ENCODE assay signal across 14 mouse cellular contexts in the genomic region with DNA sequence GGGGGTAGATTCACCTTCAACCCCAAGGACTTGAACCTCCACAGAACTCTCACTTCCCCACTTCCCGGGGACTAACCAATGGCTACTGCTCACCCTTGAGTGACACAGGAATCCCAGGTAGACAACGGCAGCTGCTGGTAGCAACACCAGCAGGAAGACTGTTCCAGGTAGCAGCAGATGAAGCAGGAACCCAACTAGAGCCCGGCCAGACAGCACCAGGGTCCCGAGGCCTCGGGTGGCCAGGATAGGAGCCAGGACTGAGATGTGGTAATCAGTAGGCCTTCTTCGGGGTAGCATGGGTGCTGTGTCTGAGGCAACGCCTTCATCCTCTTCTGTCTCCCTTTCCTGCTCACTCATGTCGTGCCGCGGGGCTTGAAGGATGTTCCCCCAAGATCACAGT. TPM values are rescaled to one million over a fixed set of nuclear protein-coding genes. Genes with fewer than 3 reads are reported as not detected.
DNase-seq lines count a peak whose midpoint lies in the region; ATAC-seq and TF ChIP-seq lines count a peak whose summit lies in the region.
"Had no signal": no experiment of that assay in that cellular context is flagged by ENCODE, and none has a peak within 500 bp of the region (broad histone marks: within the 10 kb centered on the region; RNA-seq: fewer than 3 reads in every experiment).

No protein-coding gene starts in this region.

- no peak overlapping the region for H3K27ac ChIP-seq in forebrain, embryonic 15.5 days (replicated peaks)
- no peak overlapping the region for H3K27ac ChIP-seq in forebrain, embryonic 14.5 days (ENCODE audit: low read depth, low read length)
- peak overlapping the region; percentile 23; the same call in 1 of the 2 replicates for H3K27ac ChIP-seq in intestine, embryonic 16.5 days (ENCODE audit: low read length)
- no peak overlapping the region for H3K27ac ChIP-seq in intestine, embryonic 15.5 days
- no peak overlapping the region for H3K27ac ChIP-seq in embryonic facial prominence, embryonic 12.5 days
- H3K27ac ChIP-seq in midbrain, embryonic 15.5 days = no peak overlapping the region
- no peak overlapping the region for H3K27ac ChIP-seq in thymus, adult 2 months (ENCODE audit: control insufficient read depth, insufficient read depth, low read length)
- H3K27ac ChIP-seq: liver, embryonic 14.5 days had no signal

- 0 out of 2 replicates have a peak overlapping the region, but pooled peaks have one; percentile 4 for H3K4me3 ChIP-seq in forebrain, embryonic 15.5 days
- H3K4me3 ChIP-seq in forebrain, embryonic 14.5 days (ENCODE audit: low read depth, low read length) = no peak overlapping the region
- H3K4me3 ChIP-seq in intestine, embryonic 16.5 days (ENCODE audit: low read length) = no peak overlapping the region
- no peak overlapping the region for H3K4me3 ChIP-seq in intestine, embryonic 15.5 days (replicated peaks)
- H3K4me3 ChIP-seq in embryonic facial prominence, embryonic 12.5 days = no peak overlapping the region
- H3K4me3 ChIP-seq in midbrain, embryonic 15.5 days = no peak overlapping the region
- H3K4me3 ChIP-seq in thymus, adult 2 months (ENCODE audit: control insufficient read depth, insufficient read depth, low read length) = no peak overlapping the region

- no peaks in the 10 kb centered on the region for H3K36me3 ChIP-seq in forebrain, embryonic 15.5 days
- H3K36me3 ChIP-seq in forebrain, embryonic 14.5 days (ENCODE audit: control insufficient read depth, insufficient read depth, low read length) = no peaks in the 10 kb centered on the region
- H3K36me3 ChIP-seq in intestine, embryonic 16.5 days (ENCODE audit: control insufficient read depth, insufficient read depth, low read length) = no peaks in the 10 kb centered on the region
- H3K36me3 ChIP-seq in intestine, embryonic 15.5 days = no peaks in the 10 kb centered on the region
- H3K36me3 ChIP-seq in embryonic facial prominence, embryonic 12.5 days = no peaks in the 10 kb centered on the region
- H3K36me3 ChIP-seq in midbrain, embryonic 15.5 days (replicated peaks) = no peaks in the 10 kb centered on the region
- no peaks in the 10 kb centered on the region for H3K36me3 ChIP-seq in thymus, adult 2 months (ENCODE audit: control insufficient read depth, insufficient read depth, low read length)

- no peak for TF ChIP-seq POLR2A in thymus, adult 2 months (IDR thresholded peaks at IDR 0.05; ENCODE audit: control insufficient read depth, extremely low read depth, insufficient read depth, low read length, poor library complexity)

- no peaks in the 10 kb centered on the region for H3K9me3 ChIP-seq in forebrain, embryonic 15.5 days
- no peaks in the 10 kb centered on the region for H3K9me3 ChIP-seq in forebrain, embryonic 14.5 days (replicated peaks; ENCODE audit: control insufficient read depth, low read length)
- H3K9me3 ChIP-seq in intestine, embryonic 16.5 days (ENCODE audit: control insufficient read depth, low read length) = no peaks in the 10 kb centered on the region
- no peaks in the 10 kb centered on the region for H3K9me3 ChIP-seq in intestine, embryonic 15.5 days
- no peaks in the 10 kb centered on the region for H3K9me3 ChIP-seq in embryonic facial prominence, embryonic 12.5 days
- H3K9me3 ChIP-seq in midbrain, embryonic 15.5 days = no peaks in the 10 kb centered on the region

- no peak for ATAC-seq in forebrain, embryonic 15.5 days (replicated peaks)
- ATAC-seq in forebrain, embryonic 14.5 days = no peak
- ATAC-seq in intestine, embryonic 16.5 days = no peak
- ATAC-seq in intestine, embryonic 15.5 days = no peak
- ATAC-seq in embryonic facial prominence, embryonic 12.5 days (ENCODE audit: insufficient number of reproducible peaks, insufficient read depth, low FRiP score, low TSS enrichment) = no peak
- ATAC-seq in midbrain, embryonic 15.5 days (replicated peaks) = no peak

- H3K4me2 ChIP-seq in forebrain, embryonic 15.5 days (replicated peaks) = no peak overlapping the region
- no peak overlapping the region for H3K4me2 ChIP-seq in forebrain, embryonic 14.5 days (ENCODE audit: low read length)
- no peak overlapping the region for H3K4me2 ChIP-seq in intestine, embryonic 16.5 days (ENCODE audit: low read depth, low read length)
- no peak overlapping the region for H3K4me2 ChIP-seq in intestine, embryonic 15.5 days (replicated peaks)
- H3K4me2 ChIP-seq in embryonic facial prominence, embryonic 12.5 days (replicated peaks) = peak overlapping the region; percentile 72; the same call in 1 of the 2 replicates
- H3K4me2 ChIP-seq in midbrain, embryonic 15.5 days = peak overlapping the region; percentile 79; the same call in 1 of the 2 replicates

- 83% methylated on average over 10 of the region's 10 CpGs for WGBS in forebrain, embryonic 15.5 days
- WGBS in forebrain, embryonic 14.5 days = 87% methylated on average over 10 of the region's 10 CpGs
- 83% methylated on average over 10 of the region's 10 CpGs for WGBS in intestine, embryonic 16.5 days
- 87% methylated on average over 10 of the region's 10 CpGs for WGBS in intestine, embryonic 15.5 days
- WGBS in embryonic facial prominence, embryonic 12.5 days = 77% methylated on average over 10 of the region's 10 CpGs
- 73% methylated on average over 10 of the region's 10 CpGs for WGBS in midbrain, embryonic 15.5 days
- WGBS in thymus, adult 2 months = 94% methylated on average over 10 of the region's 10 CpGs

- H3K27me3 ChIP-seq in forebrain, embryonic 15.5 days = no peaks in the 10 kb centered on the region
- H3K27me3 ChIP-seq in forebrain, embryonic 14.5 days (replicated peaks; ENCODE audit: control insufficient read depth, insufficient read depth, low read length) = no peaks in the 10 kb centered on the region
- no peaks in the 10 kb centered on the region for H3K27me3 ChIP-seq in intestine, embryonic 16.5 days (replicated peaks; ENCODE audit: control insufficient read depth, insufficient read depth, low read length)
- no peaks in the 10 kb centered on the region for H3K27me3 ChIP-seq in intestine, embryonic 15.5 days (replicated peaks)
- H3K27me3 ChIP-seq in embryonic facial prominence, embryonic 12.5 days = no peaks in the 10 kb centered on the region
- no peaks in the 10 kb centered on the region for H3K27me3 ChIP-seq in midbrain, embryonic 15.5 days (replicated peaks)
- peaks cover 4% of the 10 kb centered on the region; the same call in 1 of the 2 replicates for H3K27me3 ChIP-seq in thymus, adult 2 months (ENCODE audit: control insufficient read depth, insufficient read depth, low read length)

- H3K4me1 ChIP-seq in forebrain, embryonic 15.5 days = peaks cover 15% of the 10 kb centered on the region
- H3K4me1 ChIP-seq in forebrain, embryonic 14.5 days (ENCODE audit: control insufficient read depth, insufficient read depth, low read length) = 0 out of 2 replicates have a peak, but pooled peaks cover 3% of the 10 kb centered on the region
- H3K4me1 ChIP-seq in intestine, embryonic 16.5 days (ENCODE audit: control insufficient read depth, insufficient read depth, low read length) = peaks cover 16% of the 10 kb centered on the region
- peaks cover 2% of the 10 kb centered on the region; the same call in 1 of the 2 replicates for H3K4me1 ChIP-seq in intestine, embryonic 15.5 days (replicated peaks)
- H3K4me1 ChIP-seq in embryonic facial prominence, embryonic 12.5 days = peaks cover 15% of the 10 kb centered on the region
- peaks cover 17% of the 10 kb centered on the region for H3K4me1 ChIP-seq in midbrain, embryonic 15.5 days
- H3K4me1 ChIP-seq in thymus, adult 2 months (replicated peaks; ENCODE audit: control insufficient read depth, insufficient read depth, low read length) = 0 out of 2 replicates have a peak, but pooled peaks cover 5% of the 10 kb centered on the region

- no peak for TF ChIP-seq CTCF in thymus, adult 2 months (IDR thresholded peaks at IDR 0.05; ENCODE audit: borderline replicate concordance, control insufficient read depth, extremely low read depth, insufficient read depth, low read length, poor library complexity)

- no peak overlapping the region for H3K9ac ChIP-seq in forebrain, embryonic 15.5 days (replicated peaks)
- H3K9ac ChIP-seq in forebrain, embryonic 14.5 days (ENCODE audit: low read length) = no peak overlapping the region
- 0 out of 2 replicates have a peak overlapping the region, but pooled peaks have one; percentile 24 for H3K9ac ChIP-seq in intestine, embryonic 16.5 days (ENCODE audit: low read depth, low read length)
- H3K9ac ChIP-seq in intestine, embryonic 15.5 days = no peak overlapping the region
- H3K9ac ChIP-seq in embryonic facial prominence, embryonic 12.5 days = peak overlapping the region; percentile 27; the same call in 1 of the 2 replicates
- H3K9ac ChIP-seq in midbrain, embryonic 15.5 days = no peak overlapping the region

- no peak for DNase-seq in forebrain, embryonic 14.5 days (ENCODE audit: low spot score)
- no peak for DNase-seq in adrenal gland, postnatal 25 days
- DNase-seq in thymus, adult 2 months = no peak
- DNase-seq: B cell, adult 2 months; kidney, postnatal 25 days; thymus, postnatal 14 days had no signal

RNA-seq across cellular contexts. Expression of gene Tmem88b, which starts 0.4 kb away (rescaled TPM):
- 0.29 and 0.60 TPM in 2 replicates for polyA plus RNA-seq in forebrain, embryonic 15.5 days (2015; fragmentation: Nextera tagmentation; extraction: Ambion mirVana)
- 0.12 and 0.25 TPM in 2 replicates for polyA plus RNA-seq in forebrain, embryonic 14.5 days (2014; fragmentation: Nextera tagmentation; extraction: Ambion mirVana)
- polyA plus RNA-seq in intestine, embryonic 16.5 days (2015; fragmentation: Nextera tagmentation; extraction: Ambion mirVana) = 0.89 and 1.1 TPM in 2 replicates
- polyA plus RNA-seq in intestine, embryonic 15.5 days (2015; fragmentation: Nextera tagmentation; extraction: Ambion mirVana) = 1.00 and 1.1 TPM in 2 replicates
- polyA plus RNA-seq in embryonic facial prominence, embryonic 12.5 days (2016; fragmentation: Nextera tagmentation; extraction: Ambion mirVana) = 0.69 and 1.0 TPM in 2 replicates
- 0.93 and 1.2 TPM in 2 replicates for polyA plus RNA-seq in midbrain, embryonic 15.5 days (2015; fragmentation: Nextera tagmentation; extraction: Ambion mirVana)
- total RNA-seq in adrenal gland, postnatal 25 days (2021) = 0.79 and 1.2 TPM in 2 replicates
- 0.55 and 0.58 TPM in 2 replicates for polyA plus RNA-seq in thymus, adult 2 months (2012; rRNA removed)
- total RNA-seq: common myeloid progenitor, adult 5-6 weeks had no signal

RNA-seq across cellular contexts. Expression of gene Ankrd65, which starts 5.0 kb away (rescaled TPM):
- polyA plus RNA-seq in forebrain, embryonic 15.5 days (2015; fragmentation: Nextera tagmentation; extraction: Ambion mirVana) = not detected in 2 replicates
- polyA plus RNA-seq in forebrain, embryonic 14.5 days (2014; fragmentation: Nextera tagmentation; extraction: Ambion mirVana) = not detected in 2 replicates
- polyA plus RNA-seq in intestine, embryonic 16.5 days (2015; fragmentation: Nextera tagmentation; extraction: Ambion mirVana) = not detected in 2 replicates
- not detected in 2 replicates for polyA plus RNA-seq in intestine, embryonic 15.5 days (2015; fragmentation: Nextera tagmentation; extraction: Ambion mirVana)
- polyA plus RNA-seq in embryonic facial prominence, embryonic 12.5 days (2016; fragmentation: Nextera tagmentation; extraction: Ambion mirVana) = 0.25 TPM in 1 of 2 replicates, not detected in the other
- not detected in 2 replicates for polyA plus RNA-seq in midbrain, embryonic 15.5 days (2015; fragmentation: Nextera tagmentation; extraction: Ambion mirVana)
- total RNA-seq in adrenal gland, postnatal 25 days (2021) = not detected in 2 replicates
- polyA plus RNA-seq in thymus, adult 2 months (2012; rRNA removed) = 0.42 and 0.92 TPM in 2 replicates
- total RNA-seq: common myeloid progenitor, adult 5-6 weeks; hematopoietic stem cell, adult 5-6 weeks had no signal

RNA-seq across cellular contexts. Expression of gene Vwa1, which starts 10.7 kb away (rescaled TPM):
- polyA plus RNA-seq in forebrain, embryonic 15.5 days (2015; fragmentation: Nextera tagmentation; extraction: Ambion mirVana) = 21.8 and 22.6 TPM in 2 replicates
- 21.8 and 24.6 TPM in 2 replicates for polyA plus RNA-seq in forebrain, embryonic 14.5 days (2014; fragmentation: Nextera tagmentation; extraction: Ambion mirVana)
- 18.9 TPM in 2 replicates for polyA plus RNA-seq in intestine, embryonic 16.5 days (2015; fragmentation: Nextera tagmentation; extraction: Ambion mirVana)
- polyA plus RNA-seq in intestine, embryonic 15.5 days (2015; fragmentation: Nextera tagmentation; extraction: Ambion mirVana) = 16.7 TPM in 2 replicates
- polyA plus RNA-seq in embryonic facial prominence, embryonic 12.5 days (2016; fragmentation: Nextera tagmentation; extraction: Ambion mirVana) = 9.2 and 9.5 TPM in 2 replicates
- polyA plus RNA-seq in midbrain, embryonic 15.5 days (2015; fragmentation: Nextera tagmentation; extraction: Ambion mirVana) = 31.5 and 33.5 TPM in 2 replicates
- total RNA-seq in adrenal gland, postnatal 25 days (2021) = 2.6 and 3.7 TPM in 2 replicates
- polyA plus RNA-seq in thymus, adult 2 months (2012; rRNA removed) = 11.2 and 13.5 TPM in 2 replicates

RNA-seq across cellular contexts. Expression of gene Mrpl20, which starts 17.4 kb away (rescaled TPM):
- polyA plus RNA-seq in forebrain, embryonic 15.5 days (2015; fragmentation: Nextera tagmentation; extraction: Ambion mirVana) = 228 and 244 TPM in 2 replicates
- polyA plus RNA-seq in forebrain, embryonic 14.5 days (2014; fragmentation: Nextera tagmentation; extraction: Ambion mirVana) = 274 and 313 TPM in 2 replicates
- polyA plus RNA-seq in intestine, embryonic 16.5 days (2015; fragmentation: Nextera tagmentation; extraction: Ambion mirVana) = 210 and 226 TPM in 2 replicates
- 225 and 226 TPM in 2 replicates for polyA plus RNA-seq in intestine, embryonic 15.5 days (2015; fragmentation: Nextera tagmentation; extraction: Ambion mirVana)
- polyA plus RNA-seq in embryonic facial prominence, embryonic 12.5 days (2016; fragmentation: Nextera tagmentation; extraction: Ambion mirVana) = 214 TPM in 2 replicates
- 242 and 244 TPM in 2 replicates for polyA plus RNA-seq in midbrain, embryonic 15.5 days (2015; fragmentation: Nextera tagmentation; extraction: Ambion mirVana)
- 126 and 163 TPM in 2 replicates for total RNA-seq in adrenal gland, postnatal 25 days (2021)
- 74.6 and 77.9 TPM in 2 replicates for polyA plus RNA-seq in thymus, adult 2 months (2012; rRNA removed)

RNA-seq across cellular contexts. Expression of gene Atad3a, which starts 24.4 kb away (rescaled TPM):
- 91.0 TPM in 2 replicates for polyA plus RNA-seq in forebrain, embryonic 15.5 days (2015; fragmentation: Nextera tagmentation; extraction: Ambion mirVana)
- polyA plus RNA-seq in forebrain, embryonic 14.5 days (2014; fragmentation: Nextera tagmentation; extraction: Ambion mirVana) = 62.0 and 70.0 TPM in 2 replicates
- polyA plus RNA-seq in intestine, embryonic 16.5 days (2015; fragmentation: Nextera tagmentation; extraction: Ambion mirVana) = 142 and 150 TPM in 2 replicates
- 135 and 156 TPM in 2 replicates for polyA plus RNA-seq in intestine, embryonic 15.5 days (2015; fragmentation: Nextera tagmentation; extraction: Ambion mirVana)
- polyA plus RNA-seq in embryonic facial prominence, embryonic 12.5 days (2016; fragmentation: Nextera tagmentation; extraction: Ambion mirVana) = 103 and 106 TPM in 2 replicates
- 93.4 and 99.2 TPM in 2 replicates for polyA plus RNA-seq in midbrain, embryonic 15.5 days (2015; fragmentation: Nextera tagmentation; extraction: Ambion mirVana)
- total RNA-seq in adrenal gland, postnatal 25 days (2021) = 91.0 and 98.7 TPM in 2 replicates
- polyA plus RNA-seq in thymus, adult 2 months (2012; rRNA removed) = 87.0 and 93.1 TPM in 2 replicates

Comparison
In these comparisons a context has a peak if more than half of its experiments do, and no peak if none do; other contexts are left out.
1. H3K9ac ChIP-seq: peak in intestine, embryonic 16.5 days (single experiment) and embryonic facial prominence, embryonic 12.5 days (single experiment); none in forebrain, embryonic 15.5 days (single experiment), forebrain, embryonic 14.5 days (single experiment), intestine, embryonic 15.5 days (single experiment) and midbrain, embryonic 15.5 days (single experiment).
2. H3K4me2 ChIP-seq: peak in embryonic facial prominence, embryonic 12.5 days (single experiment) and midbrain, embryonic 15.5 days (single experiment); none in forebrain, embryonic 15.5 days (single experiment), forebrain, embryonic 14.5 days (single experiment), intestine, embryonic 16.5 days (single experiment) and intestine, embryonic 15.5 days (single experiment).